Mouse (Mus musculus): Measurements from ENCODE around the gene Ccne1.
A peak's percentile ranks its signal among the peaks of the same experiment; 100 is the strongest.

Gene Ccne1

GRCm38 (mm10) chr7:38093101-38093500 lies 14.2 kb downstream of the Ccne1 start:
- no peak for DNase-seq

- DNase-seq: no peak
These were observed 17.2 kb downstream of the Ccne1 start for GRCm38 (mm10) chr7:38089930-38090675.

GRCm38 (mm10) chr7:38088456-38088855 lies 18.9 kb downstream of the Ccne1 start:
- no peak for DNase-seq

GRCm38 (mm10) chr7:38087856-38088255 lies 19.5 kb downstream of the Ccne1 start:
- DNase-seq: no peak

- no peak for DNase-seq
These were observed 20.9 kb downstream of the Ccne1 start for GRCm38 (mm10) chr7:38086401-38086800.

GRCm38 (mm10) chr7:38085573-38086211 lies 21.6 kb downstream of the Ccne1 start:
- peak; percentile 59 to 80 for DNase-seq

- DNase-seq: peak; percentile 99 to 100
These were observed 22.4 kb downstream of the Ccne1 start for GRCm38 (mm10) chr7:38084778-38085572.

GRCm38 (mm10) chr7:38082971-38083370 lies 24.4 kb downstream of the Ccne1 start:
- no peak for DNase-seq

GRCm38 (mm10) chr7:38077189-38077588 lies 30.1 kb downstream of the Ccne1 start:
- no peak for DNase-seq

GRCm38 (mm10) chr7:38075487-38075886 lies 31.8 kb downstream of the Ccne1 start:
- DNase-seq: peak in 1 of 2 experiments; percentile 10

GRCm38 (mm10) chr7:38074920-38075319 lies 32.4 kb downstream of the Ccne1 start:
- no peak for DNase-seq

GRCm38 (mm10) chr7:38074514-38074913 lies 32.8 kb downstream of the Ccne1 start:
- peak in 1 of 2 experiments; percentile 18 for DNase-seq

GRCm38 (mm10) chr7:38073782-38074181 lies 33.6 kb downstream of the Ccne1 start:
- peak; percentile 45 to 57 for DNase-seq

GRCm38 (mm10) chr7:38071065-38071464 lies 36.3 kb downstream of the Ccne1 start:
- no peak for DNase-seq

GRCm38 (mm10) chr7:38070663-38071062 lies 36.7 kb downstream of the Ccne1 start:
- DNase-seq: no peak

- no peak for DNase-seq
These were observed 42.9 kb downstream of the Ccne1 start for GRCm38 (mm10) chr7:38064431-38064830.

- DNase-seq: peak; percentile 87 to 89
These were observed 46.0 kb downstream of the Ccne1 start for GRCm38 (mm10) chr7:38061060-38061970.

- DNase-seq: no peak
These were observed 47.6 kb downstream of the Ccne1 start for GRCm38 (mm10) chr7:38059636-38060330.

- no peak for DNase-seq
These were observed 48.2 kb downstream of the Ccne1 start for GRCm38 (mm10) chr7:38059096-38059495.

GRCm38 (mm10) chr7:38055996-38056395 lies 51.3 kb downstream of the Ccne1 start:
- DNase-seq: no peak

- no peak for DNase-seq
These were observed 53.1 kb downstream of the Ccne1 start for GRCm38 (mm10) chr7:38054246-38054645.
